Mouse (Mus musculus) embryonic fibroblast, embryonic 13.5 days (primary cell): ENCODE data around the gene Zfp418.

Source experiments
- CTCF ChIP-seq: IDR thresholded peaks from 2 replicates; pipeline ENCODE4 v1.5.1; 2011; ENCODE audit warnings: mild to moderate bottlenecking, control low read depth, low read length, moderate library complexity, borderline replicate concordance; ENCODE audit not compliant: insufficient read depth
- POLR2A ChIP-seq: IDR thresholded peaks from 2 replicates; pipeline ENCODE4 v1.6.1; 2011; ENCODE audit warnings: low read depth, mild to moderate bottlenecking, control low read depth, low read length, moderate library complexity

- TF ChIP-seq POLR2A (no peak), CTCF (no peak)
These were observed 38.4 kb upstream of the Zfp418 start for GRCm38 (mm10) chr7:7132751-7133150.
